Mouse (Mus musculus): ENCODE measurements around the gene Tap1.

DNA sequence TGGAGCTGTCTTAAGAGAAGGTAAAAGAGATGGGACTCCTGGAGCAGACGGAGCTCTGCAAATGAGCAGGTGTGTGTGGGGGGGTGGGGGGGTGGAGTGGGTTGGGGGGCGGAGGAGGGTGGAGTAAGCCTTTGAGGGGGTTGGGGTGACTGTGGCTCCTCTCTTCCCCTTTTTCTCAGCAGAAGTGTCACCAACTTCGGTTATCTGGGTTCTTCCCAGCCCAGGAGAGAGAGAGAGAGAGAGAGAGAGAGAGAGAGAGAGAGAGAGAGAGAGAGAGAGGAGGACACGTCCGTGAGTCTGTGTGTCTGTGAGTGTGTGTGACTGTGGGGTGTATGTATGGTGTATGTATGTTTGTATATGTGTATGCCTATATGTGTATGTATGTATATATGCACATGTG lies 43.9 kb upstream of the Tap1 start:
- no peak for TF ChIP-seq POLR2A (IDR thresholded peaks at IDR 0.05; ENCODE audit: borderline replicate concordance, insufficient read depth, low read length)
- TF ChIP-seq CTCF (IDR thresholded peaks at IDR 0.05; ENCODE audit: borderline replicate concordance, insufficient read depth, low read depth, low read length) = no peak
